Comparison of ENCODE assay signal across 8 mouse cellular contexts in genomic region chr17:23828271-23829001, GRCm38 (mm10). TPM values are rescaled to one million over a fixed set of nuclear protein-coding genes. Genes with fewer than 3 reads are reported as not detected.
A peak's percentile ranks its signal among the peaks of the same experiment; 100 is the strongest.
DNase-seq lines count a peak whose midpoint lies in the region; ATAC-seq and TF ChIP-seq lines count a peak whose summit lies in the region.
"Had no signal": no experiment of that assay in that cellular context is flagged by ENCODE, and none has a peak within 500 bp of the region (broad histone marks: within the 10 kb centered on the region; RNA-seq: fewer than 3 reads in every experiment).

No protein-coding gene starts in this region.

- H3K9ac ChIP-seq in MEL (ENCODE audit: control insufficient read depth, low read depth, low read length, poor library complexity, severe bottlenecking): peak overlapping the region; percentile 77
- H3K9ac ChIP-seq in forebrain, embryonic 14.5 days (ENCODE audit: low read length): peak overlapping the region; percentile 92
- peak overlapping the region; percentile 90 for H3K9ac ChIP-seq in hindbrain, embryonic 13.5 days

- no peak for TF ChIP-seq EP300 in MEL (IDR thresholded peaks at IDR 0.05; ENCODE audit: low read depth in 1 of 2, low read length in 2 of 2)

- no peak for TF ChIP-seq RAD21 in MEL (IDR thresholded peaks at IDR 0.05; ENCODE audit: low read depth, low read length)

- peaks cover 7 to 21% of the 10 kb centered on the region in 2 experiments; a peak in 3 of 4 replicates for H3K36me3 ChIP-seq in MEL (ENCODE audit: control insufficient read depth in 1 of 2, insufficient read depth in 2 of 2, low read length in 2 of 2)
- H3K36me3 ChIP-seq in forebrain, embryonic 14.5 days (ENCODE audit: control insufficient read depth, insufficient read depth, low read length): peaks cover 42% of the 10 kb centered on the region
- peaks cover 40% of the 10 kb centered on the region for H3K36me3 ChIP-seq in hindbrain, embryonic 13.5 days
- peaks cover 27% of the 10 kb centered on the region for H3K36me3 ChIP-seq in small intestine, adult 2 months (ENCODE audit: control insufficient read depth, insufficient read depth, low read length)

- no peak for TF ChIP-seq CTCF in MEL (IDR thresholded peaks at IDR 0.05 in 2 of 3, conservative IDR thresholded peaks at IDR 0.05 in 1 of 3; ENCODE audit: control insufficient read depth in 1 of 3, insufficient read depth in 1 of 3, low read depth in 2 of 3, low read length in 3 of 3, poor library complexity in 1 of 3, severe bottlenecking in 1 of 3)
- peak; percentile 1; the same call in 1 of the 2 replicates for TF ChIP-seq CTCF in brain, embryonic 14.5 days (IDR thresholded peaks at IDR 0.05; ENCODE audit: borderline replicate concordance, extremely low read depth, insufficient read depth, insufficient read length)
- no peak for TF ChIP-seq CTCF in small intestine, adult 2 months (IDR thresholded peaks at IDR 0.05; ENCODE audit: extremely low read depth, insufficient read length, insufficient replicate concordance, low read depth, low read length)

- TF ChIP-seq POLR2A in MEL (IDR thresholded peaks at IDR 0.05; ENCODE audit: control insufficient read depth in 1 of 2, insufficient read depth in 1 of 2, low read depth in 1 of 2, low read length in 2 of 2, poor library complexity in 1 of 2): peak in 1 of 2 experiments; percentile 42; a peak in 2 of 4 replicates
- TF ChIP-seq POLR2A in brain, embryonic 14.5 days (IDR thresholded peaks at IDR 0.05; ENCODE audit: borderline replicate concordance, extremely low read depth, insufficient read depth, insufficient read length, poor library complexity, severe bottlenecking): no peak
- TF ChIP-seq POLR2A in small intestine, adult 2 months (IDR thresholded peaks at IDR 0.05; ENCODE audit: low read depth, low read length): no peak

- no peaks in the 10 kb centered on the region for H3K27me3 ChIP-seq in MEL (ENCODE audit: control insufficient read depth in 1 of 2, insufficient read depth in 2 of 2, low read length in 2 of 2)
- H3K27me3 ChIP-seq in forebrain, embryonic 14.5 days (replicated peaks; ENCODE audit: control insufficient read depth, insufficient read depth, low read length): 0 out of 2 replicates have a peak, but pooled peaks cover 8% of the 10 kb centered on the region
- H3K27me3 ChIP-seq in hindbrain, embryonic 13.5 days: peaks cover 29% of the 10 kb centered on the region
- no peaks in the 10 kb centered on the region for H3K27me3 ChIP-seq in small intestine, adult 2 months (ENCODE audit: control insufficient read depth, insufficient read depth, low read length)

- under 1% methylated on average over 47 of the region's 47 CpGs for WGBS in forebrain, embryonic 14.5 days
- WGBS in hindbrain, embryonic 13.5 days: 0% methylated on average over 47 of the region's 47 CpGs
- WGBS in small intestine, adult 2 months: 1% methylated on average over 47 of the region's 47 CpGs

- intact Hi-C loops in left cerebral cortex, postnatal 25 days (cut with DNase I): loop anchor here (2.0 kb wide), 2 partner anchors 26 to 58 kb away; partner anchors contain the start of gene Flywch1

- H3K4me1 ChIP-seq in MEL (ENCODE audit: control insufficient read depth in 1 of 2, insufficient read depth in 2 of 2, low read length in 2 of 2): peaks cover 5 to 18% of the 10 kb centered on the region in 2 experiments; a peak in 3 of 4 replicates
- peaks cover 14% of the 10 kb centered on the region for H3K4me1 ChIP-seq in forebrain, embryonic 14.5 days (ENCODE audit: control insufficient read depth, insufficient read depth, low read length)
- peaks cover 22% of the 10 kb centered on the region for H3K4me1 ChIP-seq in hindbrain, embryonic 13.5 days (replicated peaks)
- H3K4me1 ChIP-seq in small intestine, adult 2 months (ENCODE audit: control insufficient read depth, insufficient read depth, insufficient read length, low read length): peaks cover 4% of the 10 kb centered on the region; the same call in 1 of the 2 replicates

- peak; percentile 70 for DNase-seq in MEL (ENCODE audit: low read depth, low spot score)
- DNase-seq in brain, embryonic 14.5 days (ENCODE audit: low read depth): peak; percentile 75
- peak; percentile 58 for DNase-seq in forebrain, embryonic 14.5 days (ENCODE audit: low spot score)
- DNase-seq in left cerebral cortex, postnatal 25 days (ENCODE audit: low spot score in 2 of 2): peak; percentile 58 to 73

- H3K9me3 ChIP-seq in MEL (replicated peaks; ENCODE audit: insufficient read depth, low read length): no peaks in the 10 kb centered on the region
- no peaks in the 10 kb centered on the region for H3K9me3 ChIP-seq in forebrain, embryonic 14.5 days (replicated peaks; ENCODE audit: control insufficient read depth, low read length)
- no peaks in the 10 kb centered on the region for H3K9me3 ChIP-seq in hindbrain, embryonic 13.5 days

- ATAC-seq in forebrain, embryonic 14.5 days: peak; percentile 83
- ATAC-seq in hindbrain, embryonic 13.5 days (ENCODE audit: low FRiP score): peak; percentile 85
- peak; percentile 28 for ATAC-seq in megakaryocyte progenitor cell, adult 5-6 weeks (replicated peaks; ENCODE audit: poor library complexity)

- peaks cover 17% of the 10 kb centered on the region for H3K79me2 ChIP-seq in MEL (ENCODE audit: control insufficient read depth, insufficient read depth, low read length, poor library complexity)

- peak overlapping the region; percentile 92 to 98 for H3K4me3 ChIP-seq in MEL (ENCODE audit: control insufficient read depth in 1 of 2, insufficient read depth in 1 of 2, low read depth in 2 of 2, low read length in 2 of 2)
- peak overlapping the region; percentile 79 for H3K4me3 ChIP-seq in forebrain, embryonic 14.5 days (ENCODE audit: low read depth, low read length)
- H3K4me3 ChIP-seq in hindbrain, embryonic 13.5 days: peak overlapping the region; percentile 93
- peak overlapping the region; percentile 99 for H3K4me3 ChIP-seq in small intestine, adult 2 months (ENCODE audit: low read depth, low read length)

- peak overlapping the region; percentile 76 for H3K4me2 ChIP-seq in forebrain, embryonic 14.5 days (ENCODE audit: low read length)
- peak overlapping the region; percentile 67 for H3K4me2 ChIP-seq in hindbrain, embryonic 13.5 days

- peak overlapping the region; percentile 64 for H3K27ac ChIP-seq in MEL (ENCODE audit: control insufficient read depth, low read depth, low read length)
- peak overlapping the region; percentile 94 for H3K27ac ChIP-seq in forebrain, embryonic 14.5 days (ENCODE audit: low read depth, low read length)
- peak overlapping the region; percentile 94 for H3K27ac ChIP-seq in hindbrain, embryonic 13.5 days
- H3K27ac ChIP-seq in small intestine, adult 2 months (ENCODE audit: insufficient read depth, low read depth, low read length): peak overlapping the region; percentile 23

RNA-seq across cellular contexts. Expression of gene Elob, which starts 0.5 kb away (rescaled TPM):
- 453 and 486 TPM in 2 replicates for total RNA-seq in MEL (2012; rRNA removed)
- 100 to 1,000 TPM in 1 of 2 experiments, not detected in 1; 609 TPM for polyA plus RNA-seq in MEL (2012; ENCODE audit: insufficient read depth in 1 of 2, insufficient read length in 2 of 2, low read depth in 1 of 2, low replicate concordance in 2 of 2, missing spikeins in 1 of 2)
- polyA plus RNA-seq in brain, embryonic 14.5 days (2012; rRNA removed): 824 and 1,130 TPM in 2 replicates
- 1,202 and 1,508 TPM in 2 replicates for polyA plus RNA-seq in forebrain, embryonic 14.5 days (2014; fragmentation: Nextera tagmentation; extraction: Ambion mirVana)
- polyA plus RNA-seq in hindbrain, embryonic 13.5 days (2015; fragmentation: Nextera tagmentation; extraction: Ambion mirVana): 1,330 and 1,360 TPM in 2 replicates
- 100 to 1,000 TPM; 359 to 371 TPM for total RNA-seq in left cerebral cortex, postnatal 25 days (2021)
- 262 and 312 TPM in 2 replicates for total RNA-seq in megakaryocyte progenitor cell, adult 5-6 weeks (2015)
- 108 and 112 TPM in 2 replicates for total RNA-seq in megakaryocyte progenitor cell, adult 5-6 weeks (2017)
- 352 and 591 TPM in 2 replicates for polyA plus RNA-seq in small intestine, adult 2 months (2012; rRNA removed)

RNA-seq across cellular contexts. Expression of gene Prss33, which starts 7.4 kb away (rescaled TPM):
- 0.08 and 0.42 TPM in 2 replicates for total RNA-seq in MEL (2012; rRNA removed)
- polyA plus RNA-seq in MEL (2012; ENCODE audit: insufficient read depth in 1 of 2, insufficient read length in 2 of 2, low read depth in 1 of 2, low replicate concordance in 2 of 2, missing spikeins in 1 of 2): 1 to 10 TPM in 1 of 2 experiments, not detected in 1; 1.0 TPM
- 0.38 and 0.54 TPM in 2 replicates for polyA plus RNA-seq in brain, embryonic 14.5 days (2012; rRNA removed)
- polyA plus RNA-seq in forebrain, embryonic 14.5 days (2014; fragmentation: Nextera tagmentation; extraction: Ambion mirVana): not detected in 2 replicates
- 0.30 TPM in 2 replicates for polyA plus RNA-seq in hindbrain, embryonic 13.5 days (2015; fragmentation: Nextera tagmentation; extraction: Ambion mirVana)
- total RNA-seq in left cerebral cortex, postnatal 25 days (2021): not detected
- total RNA-seq in megakaryocyte progenitor cell, adult 5-6 weeks (2015): not detected in 2 replicates
- not detected in 2 replicates for total RNA-seq in megakaryocyte progenitor cell, adult 5-6 weeks (2017)
- 0.27 and 0.77 TPM in 2 replicates for polyA plus RNA-seq in small intestine, adult 2 months (2012; rRNA removed)
- total RNA-seq: layer of hippocampus, postnatal 25 days had no signal

RNA-seq across cellular contexts. Expression of gene Prss32, which starts 15.2 kb away (rescaled TPM):
- not detected in 2 replicates for total RNA-seq in MEL (2012; rRNA removed)
- polyA plus RNA-seq in MEL (2012; ENCODE audit: insufficient read depth in 1 of 2, insufficient read length in 2 of 2, low read depth in 1 of 2, low replicate concordance in 2 of 2, missing spikeins in 1 of 2): under 1 TPM in 1 of 2 experiments, not detected in 1; 0.71 TPM
- 0.04 and 0.24 TPM in 2 replicates for polyA plus RNA-seq in brain, embryonic 14.5 days (2012; rRNA removed)
- polyA plus RNA-seq in forebrain, embryonic 14.5 days (2014; fragmentation: Nextera tagmentation; extraction: Ambion mirVana): not detected in 2 replicates
- not detected in 2 replicates for polyA plus RNA-seq in hindbrain, embryonic 13.5 days (2015; fragmentation: Nextera tagmentation; extraction: Ambion mirVana)
- not detected for total RNA-seq in left cerebral cortex, postnatal 25 days (2021)
- not detected in 2 replicates for total RNA-seq in megakaryocyte progenitor cell, adult 5-6 weeks (2015)
- total RNA-seq in megakaryocyte progenitor cell, adult 5-6 weeks (2017): not detected in 2 replicates
- polyA plus RNA-seq in small intestine, adult 2 months (2012; rRNA removed): 166 and 292 TPM in 2 replicates
- total RNA-seq: layer of hippocampus, postnatal 25 days had no signal

RNA-seq across cellular contexts. Expression of gene Prss41, which starts 15.5 kb away (rescaled TPM):
- total RNA-seq in MEL (2012; rRNA removed): 2.6 and 3.4 TPM in 2 replicates
- polyA plus RNA-seq in MEL (2012; ENCODE audit: insufficient read depth in 1 of 2, insufficient read length in 2 of 2, low read depth in 1 of 2, low replicate concordance in 2 of 2, missing spikeins in 1 of 2): 10 to 100 TPM in 1 of 2 experiments, not detected in 1; 12.8 TPM
- polyA plus RNA-seq in brain, embryonic 14.5 days (2012; rRNA removed): 1.3 and 2.1 TPM in 2 replicates
- 0.31 and 0.66 TPM in 2 replicates for polyA plus RNA-seq in forebrain, embryonic 14.5 days (2014; fragmentation: Nextera tagmentation; extraction: Ambion mirVana)
- 0.86 and 0.98 TPM in 2 replicates for polyA plus RNA-seq in hindbrain, embryonic 13.5 days (2015; fragmentation: Nextera tagmentation; extraction: Ambion mirVana)
- total RNA-seq in left cerebral cortex, postnatal 25 days (2021): 1 to 10 TPM; 1.1 to 2.3 TPM
- total RNA-seq in megakaryocyte progenitor cell, adult 5-6 weeks (2015): 0.35 TPM in 1 of 2 replicates, not detected in the other
- not detected in 2 replicates for total RNA-seq in megakaryocyte progenitor cell, adult 5-6 weeks (2017)
- 0.56 and 3.4 TPM in 2 replicates for polyA plus RNA-seq in small intestine, adult 2 months (2012; rRNA removed)

RNA-seq across cellular contexts. Expression of gene Srrm2, which starts 38.1 kb away (rescaled TPM):
- 56.2 and 68.9 TPM in 2 replicates for total RNA-seq in MEL (2012; rRNA removed)
- polyA plus RNA-seq in MEL (2012; ENCODE audit: insufficient read depth in 1 of 2, insufficient read length in 2 of 2, low read depth in 1 of 2, low replicate concordance in 2 of 2, missing spikeins in 1 of 2): 100 to 1,000 TPM; 505 to 988 TPM
- 749 and 826 TPM in 2 replicates for polyA plus RNA-seq in brain, embryonic 14.5 days (2012; rRNA removed)
- 226 and 339 TPM in 2 replicates for polyA plus RNA-seq in forebrain, embryonic 14.5 days (2014; fragmentation: Nextera tagmentation; extraction: Ambion mirVana)
- polyA plus RNA-seq in hindbrain, embryonic 13.5 days (2015; fragmentation: Nextera tagmentation; extraction: Ambion mirVana): 583 TPM in 2 replicates
- 100 to 1,000 TPM; 495 to 577 TPM for total RNA-seq in left cerebral cortex, postnatal 25 days (2021)
- 298 and 382 TPM in 2 replicates for total RNA-seq in megakaryocyte progenitor cell, adult 5-6 weeks (2015)
- total RNA-seq in megakaryocyte progenitor cell, adult 5-6 weeks (2017): 96.7 and 109 TPM in 2 replicates
- 197 and 439 TPM in 2 replicates for polyA plus RNA-seq in small intestine, adult 2 months (2012; rRNA removed)

Comparison
In these comparisons a context has a peak if more than half of its experiments do, and no peak if none do; other contexts are left out.
1. Peak in every context shown above with its lines: DNase-seq, ATAC-seq, H3K4me3 ChIP-seq and H3K27ac ChIP-seq.
2. H3K27ac ChIP-seq: peak in every context shown above with its lines; median percentile 94 in forebrain, embryonic 14.5 days; 94 in hindbrain, embryonic 13.5 days; 64 in MEL; 23 in small intestine, adult 2 months.
3. ATAC-seq: peak in every context shown above with its lines; median percentile 85 in hindbrain, embryonic 13.5 days; 83 in forebrain, embryonic 14.5 days; 28 in megakaryocyte progenitor cell, adult 5-6 weeks.
4. RNA of gene Prss32, which starts 15.2 kb away (polyA plus RNA-seq): 166 to 292 TPM in small intestine, adult 2 months; 0.71 TPM in MEL, 0.04 to 0.24 TPM in brain, embryonic 14.5 days, not detected in forebrain, embryonic 14.5 days and not detected in hindbrain, embryonic 13.5 days; every median in the first group is over 10 times any median in the second.